Mouse (Mus musculus) retina, postnatal 7 days (tissue): ENCODE measurements around the gene Gata5.

Experiments
- DNase-seq: peaks from one replicate; pipeline ENCODE4 v3.0.0-alpha.2; 2012; ENCODE audit warnings: low read depth, low spot score

Gene Gata5

GRCm38 (mm10) chr2:180334551-180334986 lies at the start of gene Gata5:
Gene Gata5, minus strand, starts transcription at chr2:180334699.
- no peak for DNase-seq

- no peak for DNase-seq
Measured at GRCm38 (mm10) chr2:180376730-180377129, 42.2 kb upstream of the Gata5 start.

GRCm38 (mm10) chr2:180373256-180373655 lies 38.8 kb upstream of the Gata5 start:
- DNase-seq: no peak

GRCm38 (mm10) chr2:180368359-180368758 lies 33.9 kb upstream of the Gata5 start:
- DNase-seq: no peak

DNA sequence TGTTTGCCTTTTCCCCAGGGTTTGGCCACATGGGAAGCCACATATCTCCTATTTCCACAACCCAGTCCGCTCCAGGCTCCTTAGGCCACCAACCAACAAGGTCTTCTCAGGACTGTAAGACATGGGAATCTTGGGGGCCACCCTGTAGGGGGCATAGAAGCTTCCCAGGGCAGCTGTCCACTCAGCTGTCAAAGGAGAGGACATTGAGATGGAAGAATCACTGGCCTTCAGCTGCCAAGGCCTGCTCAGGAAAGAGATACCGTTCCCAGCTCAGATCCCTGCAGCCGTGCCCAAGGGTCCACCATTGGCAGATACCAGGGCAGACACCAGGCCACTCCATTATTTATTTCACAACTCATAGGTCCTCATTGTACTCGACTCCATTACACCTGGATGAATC lies 32.9 kb upstream of the Gata5 start:
- DNase-seq: no peak

DNA sequence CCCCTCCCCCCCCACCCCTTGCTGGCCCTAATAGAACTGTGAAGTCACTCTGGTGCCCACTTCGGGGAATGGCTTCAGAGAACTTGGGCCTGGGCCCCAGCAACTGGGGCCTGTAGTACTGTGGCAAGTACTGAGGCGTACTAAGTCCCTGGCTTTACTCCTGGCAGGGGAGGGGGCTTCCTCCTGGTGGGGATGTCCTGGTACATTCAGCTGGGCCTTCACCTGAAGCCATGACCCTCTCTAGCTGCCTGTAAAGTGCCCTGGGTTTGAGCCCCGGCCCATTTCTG lies 28.9 kb upstream of the Gata5 start:
- no peak for DNase-seq

DNA sequence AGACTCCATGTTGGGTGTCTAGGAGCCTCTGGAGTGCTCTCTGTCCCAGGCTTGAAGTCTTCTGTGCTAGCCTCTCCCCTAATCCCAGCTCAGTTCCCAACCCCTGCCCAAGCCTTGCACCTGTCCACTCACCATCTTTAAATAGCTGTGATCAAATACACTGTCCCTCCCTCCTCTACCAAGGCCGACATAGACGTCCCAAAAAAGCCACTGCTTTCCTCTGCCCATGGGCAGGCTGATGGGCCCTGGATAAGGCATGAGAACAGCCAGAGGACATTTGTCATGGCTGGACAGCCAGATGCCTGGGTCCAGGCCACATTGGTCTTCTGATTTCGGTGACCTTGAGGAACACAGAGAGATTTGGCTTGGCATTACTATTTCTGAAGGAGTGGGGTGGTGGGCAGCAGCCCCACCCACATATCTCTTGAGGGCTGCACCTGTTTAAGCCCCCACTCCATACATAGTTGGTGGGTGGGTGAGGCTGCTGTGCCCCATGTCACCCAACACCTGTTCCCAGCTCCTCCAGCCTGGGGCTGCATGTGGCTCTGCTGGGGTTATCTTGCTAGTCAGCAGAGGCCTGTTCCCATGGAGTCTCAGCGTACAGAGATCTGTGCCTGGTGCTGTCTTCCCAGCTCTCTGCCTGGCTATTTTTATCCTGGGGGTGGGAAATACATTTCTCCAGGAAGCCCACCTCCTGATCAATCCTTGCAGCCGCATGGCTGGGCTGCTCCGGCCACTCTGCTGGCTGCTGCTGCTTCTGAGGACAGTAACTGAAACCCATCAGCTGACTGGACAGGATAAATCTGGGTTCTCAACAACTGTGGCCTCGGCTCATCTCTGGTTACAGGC lies 28.3 kb upstream of the Gata5 start:
- no peak for DNase-seq

- DNase-seq: no peak
Measured at GRCm38 (mm10) chr2:180359062-180359461, 24.6 kb upstream of the Gata5 start.

GRCm38 (mm10) chr2:180353338-180353737 lies 18.8 kb upstream of the Gata5 start:
- peak; percentile 62 for DNase-seq

GRCm38 (mm10) chr2:180350700-180351099 lies 16.2 kb upstream of the Gata5 start:
- DNase-seq: peak; percentile 58

DNA sequence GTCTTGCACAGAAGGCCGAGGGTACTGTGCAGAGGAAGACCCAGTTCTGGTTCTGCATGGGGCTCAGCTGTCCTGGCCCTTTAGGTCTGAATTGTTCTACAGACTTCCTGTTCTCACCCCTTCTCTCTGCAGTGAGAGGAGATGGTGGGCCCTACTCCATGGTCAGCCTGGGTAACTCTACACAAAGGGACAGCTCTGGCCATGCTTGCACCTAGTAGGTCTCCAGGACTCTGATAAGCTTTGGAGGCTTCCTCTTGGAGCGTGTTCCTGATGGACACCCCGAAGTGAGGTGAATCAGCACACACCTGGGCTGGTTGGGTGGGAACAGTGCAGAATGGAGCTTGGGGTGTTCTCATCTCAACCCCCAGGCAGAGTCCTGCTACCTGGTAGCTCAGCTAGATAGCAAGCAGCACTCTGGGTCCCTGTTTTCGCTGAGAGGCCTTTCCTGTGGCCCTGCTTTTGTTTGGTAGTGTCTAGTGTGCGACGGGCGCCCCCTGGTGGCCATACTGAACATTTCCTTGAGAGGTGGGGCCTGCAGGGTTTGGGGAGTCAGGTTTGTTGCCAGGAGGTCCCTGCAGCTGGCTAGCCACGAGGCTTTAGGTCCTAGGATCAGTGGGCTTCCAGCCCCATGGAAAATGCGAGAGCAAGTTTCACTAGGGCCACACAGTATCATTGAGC lies 12.5 kb upstream of the Gata5 start:
- DNase-seq: peak; percentile 73

DNA sequence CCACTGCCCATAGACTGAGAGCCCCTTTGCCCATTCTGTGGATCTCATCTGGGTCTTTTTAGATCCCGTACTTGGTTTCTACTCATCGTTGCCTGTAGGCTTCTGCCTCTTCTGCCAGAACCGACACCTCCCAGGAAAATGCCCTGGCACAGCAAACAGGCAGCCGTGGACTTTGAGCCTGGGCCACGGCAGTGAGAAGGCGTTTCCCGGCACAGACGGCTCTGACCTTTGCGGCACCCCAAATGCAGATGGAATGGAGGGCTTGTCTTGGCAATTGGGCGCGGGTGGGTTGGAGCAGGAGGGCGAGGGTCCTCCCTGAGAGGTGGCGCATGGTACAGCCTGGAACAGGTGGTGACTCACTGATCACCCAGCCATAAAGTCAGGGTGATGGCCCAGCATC lies 8.6 kb upstream of the Gata5 start:
- DNase-seq: no peak

GRCm38 (mm10) chr2:180342189-180342588 lies 7.7 kb upstream of the Gata5 start:
- DNase-seq: no peak

DNA sequence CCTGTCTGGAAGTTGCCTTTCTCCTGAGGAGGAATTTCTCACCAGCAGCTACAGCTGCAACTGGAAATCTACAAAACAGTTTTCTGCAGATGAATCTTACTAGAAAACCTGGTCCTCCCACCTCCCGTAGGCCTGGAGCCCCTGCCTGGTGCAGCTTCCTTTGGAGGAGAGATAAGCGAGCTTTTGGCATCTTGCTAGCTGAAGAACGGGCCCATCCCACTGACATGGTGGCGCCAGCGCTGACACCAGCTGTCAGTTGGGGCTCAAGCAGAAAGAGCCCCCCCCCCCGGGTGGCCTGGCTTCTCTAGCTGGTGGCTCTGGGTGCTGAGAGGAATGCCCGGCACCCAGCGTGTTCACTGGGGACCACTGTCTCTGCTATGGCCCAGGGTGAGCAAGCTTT lies 6.7 kb upstream of the Gata5 start:
- DNase-seq: no peak

GRCm38 (mm10) chr2:180339886-180340285 lies 5.4 kb upstream of the Gata5 start:
- DNase-seq: no peak

DNA sequence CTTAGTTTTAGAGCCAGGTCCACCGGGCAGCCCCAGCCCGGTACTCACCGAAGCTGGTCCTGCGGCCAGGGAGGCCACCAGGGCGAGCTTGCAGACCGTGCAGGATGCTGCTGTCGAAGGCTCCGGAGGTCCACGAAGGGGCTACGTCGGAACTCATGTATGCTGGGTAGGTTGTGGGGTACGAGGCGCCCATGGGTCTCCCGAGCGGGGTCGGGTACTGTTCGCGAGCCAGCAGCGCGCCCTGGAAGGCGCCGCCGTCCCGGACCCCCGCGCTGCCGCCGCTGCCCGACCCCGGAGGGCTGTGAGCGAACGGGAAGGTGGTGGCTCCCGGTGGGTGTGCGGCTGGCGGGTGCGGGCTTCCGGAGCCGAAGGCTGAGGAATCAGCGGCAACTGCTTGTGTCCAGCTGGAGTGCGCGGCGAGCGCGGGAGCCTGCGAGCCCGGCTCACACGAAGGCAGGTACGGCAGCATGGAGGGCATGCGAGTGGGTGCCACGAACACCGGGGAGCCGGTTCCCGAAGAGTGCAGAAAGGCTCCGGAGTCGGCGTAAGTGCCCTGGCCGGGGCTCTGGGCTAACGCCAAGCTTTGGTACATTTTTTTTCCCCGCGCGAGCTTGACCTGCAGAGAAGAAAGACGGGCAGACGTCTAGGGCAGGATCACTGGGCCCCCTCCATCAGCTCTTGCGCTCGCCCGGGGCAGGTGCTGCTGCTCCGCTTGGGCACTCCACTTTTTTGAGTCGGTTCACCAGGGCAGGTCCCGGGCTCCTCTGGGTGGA lies 535 bp downstream of the Gata5 start:
- DNase-seq: no peak

GRCm38 (mm10) chr2:180329466-180329865 lies 5.0 kb downstream of the Gata5 start:
- DNase-seq: no peak

DNA sequence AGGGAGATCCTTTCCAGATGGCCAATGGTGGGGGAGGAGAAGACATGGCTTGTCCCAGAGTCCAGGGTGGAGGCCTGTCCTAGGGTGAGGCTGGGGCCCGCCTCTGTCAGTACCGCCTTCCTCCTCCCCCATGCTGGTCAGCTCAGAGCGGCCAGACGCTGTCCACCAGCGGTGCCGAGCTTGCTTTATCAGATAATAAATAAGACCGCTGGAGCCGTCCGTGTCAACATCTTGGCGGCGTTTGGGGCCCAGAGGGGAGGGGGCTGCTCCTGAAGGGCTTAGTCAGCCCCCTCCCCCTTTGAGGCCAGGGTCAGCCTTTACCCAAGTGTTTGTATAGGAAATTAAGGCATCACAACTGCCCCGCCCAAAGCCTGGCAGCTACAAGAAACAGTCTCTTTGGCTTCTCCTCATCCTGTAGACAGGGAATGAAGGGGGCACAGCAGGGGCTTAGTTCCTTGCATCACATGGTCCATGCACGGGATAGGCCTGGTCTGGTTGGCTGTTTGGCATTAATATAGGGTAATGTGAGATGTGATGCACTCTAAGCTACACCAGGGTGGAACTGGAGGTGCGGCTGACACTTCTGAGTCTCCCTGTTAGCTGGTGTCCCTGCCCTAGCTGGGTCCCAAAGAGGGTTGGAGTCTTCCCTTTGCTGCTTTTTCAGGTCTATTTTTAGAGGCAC lies 11.7 kb downstream of the Gata5 start:
- no peak for DNase-seq

DNA sequence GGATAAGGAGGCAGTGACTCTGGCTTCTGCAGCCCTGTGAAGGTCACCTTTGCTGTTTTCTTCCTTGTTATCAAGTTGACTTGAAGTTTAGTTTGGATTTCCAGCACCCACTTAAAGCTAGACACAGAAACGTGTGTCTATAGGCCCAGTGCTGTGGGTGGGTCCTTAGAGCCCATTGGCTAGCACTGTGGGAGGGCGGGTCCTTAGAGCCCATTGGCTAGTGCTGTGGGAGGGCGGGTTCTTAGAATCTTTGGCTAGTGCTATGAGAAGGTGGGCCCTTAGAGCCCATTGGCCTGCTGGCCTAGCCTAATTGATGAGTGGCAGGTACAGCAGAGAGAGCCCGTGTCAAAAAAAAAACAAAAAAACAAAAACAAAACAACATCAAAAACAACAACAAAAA lies 14.3 kb downstream of the Gata5 start:
- no peak for DNase-seq

DNA sequence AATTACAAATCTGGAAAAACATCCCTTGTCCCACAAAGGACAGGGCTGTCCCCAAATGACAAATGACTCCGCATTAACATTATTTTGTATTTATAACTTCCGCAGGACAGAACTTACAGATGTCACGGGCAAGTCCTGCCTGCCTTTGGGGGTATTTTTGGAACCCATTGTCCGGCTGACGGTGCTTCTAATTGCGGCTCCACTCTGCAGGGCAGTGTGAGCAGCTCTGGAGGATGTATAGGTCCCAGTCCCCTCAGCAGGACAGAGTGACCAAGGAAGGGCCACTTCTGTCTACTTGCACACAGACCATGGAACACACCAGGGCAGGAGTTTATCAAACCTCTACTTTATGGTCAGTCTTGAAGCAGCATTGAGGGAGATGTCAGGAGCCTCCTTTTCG lies 16.9 kb downstream of the Gata5 start:
- DNase-seq: no peak

- DNase-seq: no peak
Measured at GRCm38 (mm10) chr2:180314292-180314691, 20.2 kb downstream of the Gata5 start.

- DNase-seq: no peak
Measured at GRCm38 (mm10) chr2:180311147-180311546, 23.4 kb downstream of the Gata5 start.
